Mouse (Mus musculus) midbrain, postnatal 0 days (tissue): Measurements from ENCODE around the gene Cdan1. TPM values are rescaled to one million over a fixed set of nuclear protein-coding genes. Genes with fewer than 3 reads are reported as not detected.

Experiments used
- ATAC-seq: fragments of 200-750 bp; cut with Nextera tagmentation; 2 replicates; pipeline ENCODE4 v1.8.0; 2017; ENCODE audit warnings: moderate number of reproducible peaks, mild to moderate bottlenecking, moderate TSS enrichment, moderate library complexity; ENCODE audit not compliant: low FRiP score
- DNase-seq: peaks from one replicate; pipeline ENCODE4 v3.0.0-alpha.2; 2015; ENCODE audit warnings: low spot score
- H3K27ac ChIP-seq: fragments of 300-500 bp; sonication (generic); 2 replicates; pipeline ENCODE4 v1.5.1; 2014; ENCODE audit warnings: low read depth, mild to moderate bottlenecking, low read length, mixed read lengths
- H3K27me3 ChIP-seq: fragments of 300-500 bp; sonication (generic); 2 replicates; pipeline ENCODE4 v1.6.1; 2014; ENCODE audit warnings: low read length, control low read depth, mixed read lengths; ENCODE audit not compliant: insufficient read depth
- H3K36me3 ChIP-seq: fragments of 300-500 bp; sonication (generic); 2 replicates; pipeline ENCODE4 v1.6.1; 2014; ENCODE audit warnings: low read length, control low read depth, mixed read lengths; ENCODE audit not compliant: insufficient read depth
- H3K4me1 ChIP-seq: fragments of 300-500 bp; sonication (generic); 2 replicates; pipeline ENCODE4 v1.6.1; 2014; ENCODE audit warnings: mild to moderate bottlenecking, control low read depth, antibody characterized with exemption, low read length, mixed read lengths; ENCODE audit not compliant: insufficient read depth
- H3K4me2 ChIP-seq: fragments of 300-500 bp; sonication (generic); 2 replicates; pipeline ENCODE4 v1.6.1; 2014; ENCODE audit warnings: low read depth, mild to moderate bottlenecking, low read length, mixed read lengths; ENCODE audit not compliant: poor library complexity, severe bottlenecking
- H3K4me3 ChIP-seq: fragments of 300-500 bp; sonication (generic); 2 replicates; pipeline ENCODE4 v1.5.1; 2014; ENCODE audit warnings: low read depth, mild to moderate bottlenecking, low read length, moderate library complexity
- H3K9ac ChIP-seq: fragments of 300-500 bp; sonication (generic); replicated peaks from 2 replicates; pipeline ENCODE4 v1.6.1; 2014; ENCODE audit warnings: mild to moderate bottlenecking, low read length, moderate library complexity, mixed read lengths; ENCODE audit not compliant: poor library complexity, severe bottlenecking
- H3K9me3 ChIP-seq: fragments of 300-500 bp; sonication (generic); 2 replicates; pipeline ENCODE4 v1.6.1; 2016; ENCODE audit warnings: low read length, control low read depth
- CTCF ChIP-seq: IDR thresholded peaks from 2 replicates; pipeline ENCODE4 v1.5.1; 2016; ENCODE audit warnings: antibody characterized with exemption, mild to moderate bottlenecking
- WGBS: fragments of 180-500 bp; shearing (Covaris S2); extraction: QIAGEN DNeasy Blood & Tissue Kit; methylation state at CpG from one replicate; pipeline ENCODE4 v1.1.7; 2014; 5-methylcytosine and 5-hydroxymethylcytosine counted together
- polyA plus RNA-seq: library from polyadenylated mRNA; unstranded; fragments of >200 nt; fragmentation: Nextera tagmentation; extraction: Ambion mirVana; gene quantifications from 2 replicates; pipeline ENCODE4 v1.2.1, GENCODE M21; 2015
- total RNA-seq: library from RNA; depleted of rRNA; stranded (reverse); fragments of >200 nt; gene quantifications from 2 replicates; pipeline ENCODE4 v1.2.3, GENCODE M21; 2014

The Cdan1 gene
- total and polyA plus RNA-seq, 2 experiments from 2014 or later: 6.3 to 26.6 TPM

GRCm38 (mm10) chr2:120723621-120724020, 126.3 kb downstream of the Cdan1 start:
- WGBS: 78% methylated on average over 4 of the region's 4 CpGs

GRCm38 (mm10) chr2:120722491-120722890, 127.4 kb downstream of the Cdan1 start:
- Histone ChIP-seq H3K4me2 (no peak overlapping the region), H3K27me3 (no peaks in the 10 kb centered on the region), H3K4me1 (no peaks in the 10 kb centered on the region), H3K27ac (no peak overlapping the region), H3K36me3 (peaks cover 77% of the 10 kb centered on the region), H3K9me3 (no peaks in the 10 kb centered on the region), H3K4me3 (no peak overlapping the region), H3K9ac (no peak overlapping the region)
- DNase-seq: no peak
- no peak for TF ChIP-seq CTCF
- no peak for ATAC-seq
- WGBS: 74% methylated on average over 8 of the region's 8 CpGs

More at GRCm38 (mm10) chr2:120723621-120724020, 126.3 kb downstream of the Cdan1 start:
- no peak overlapping the region for H3K4me3 ChIP-seq
- no peak for TF ChIP-seq CTCF
- H3K4me2 ChIP-seq: no peak overlapping the region
- H3K27me3 ChIP-seq: no peaks in the 10 kb centered on the region
- no peaks in the 10 kb centered on the region for H3K9me3 ChIP-seq
- no peak overlapping the region for H3K9ac ChIP-seq
- H3K27ac ChIP-seq: no peak overlapping the region
- no peak for DNase-seq
- peaks cover 76% of the 10 kb centered on the region for H3K36me3 ChIP-seq
- ATAC-seq: no peak
- no peaks in the 10 kb centered on the region for H3K4me1 ChIP-seq

GRCm38 (mm10) chr2:120721911-120722310, 128.0 kb downstream of the Cdan1 start:
- Histone ChIP-seq H3K27ac (no peak overlapping the region), H3K27me3 (no peaks in the 10 kb centered on the region), H3K4me3 (no peak overlapping the region), H3K9me3 (no peaks in the 10 kb centered on the region), H3K9ac (no peak overlapping the region), H3K36me3 (peaks cover 77% of the 10 kb centered on the region), H3K4me2 (no peak overlapping the region), H3K4me1 (no peaks in the 10 kb centered on the region)
- no peak for TF ChIP-seq CTCF
- no peak for ATAC-seq
- WGBS: 98% methylated on average over 2 of the region's 2 CpGs
- no peak for DNase-seq

GRCm38 (mm10) chr2:120720821-120721220, 129.1 kb downstream of the Cdan1 start:
- WGBS: 95% methylated on average over 6 of the region's 6 CpGs
- H3K36me3 ChIP-seq: peaks cover 70% of the 10 kb centered on the region
- ATAC-seq (no peak), DNase-seq (no peak)
- TF ChIP-seq CTCF: no peak
- H3K9ac ChIP-seq: no peak overlapping the region
- no peak overlapping the region for H3K27ac ChIP-seq
- no peaks in the 10 kb centered on the region for H3K9me3 ChIP-seq
- no peaks in the 10 kb centered on the region for H3K4me1 ChIP-seq
- H3K4me3 ChIP-seq: no peak overlapping the region
- no peaks in the 10 kb centered on the region for H3K27me3 ChIP-seq
- no peak overlapping the region for H3K4me2 ChIP-seq

- TF ChIP-seq CTCF: no peak
- Histone ChIP-seq H3K27ac (no peak overlapping the region), H3K4me1 (no peaks in the 10 kb centered on the region), H3K27me3 (no peaks in the 10 kb centered on the region), H3K4me3 (no peak overlapping the region), H3K36me3 (peaks cover 66% of the 10 kb centered on the region), H3K9ac (no peak overlapping the region), H3K9me3 (no peaks in the 10 kb centered on the region), H3K4me2 (no peak overlapping the region)
- DNase-seq (no peak), ATAC-seq (no peak)
- 95% methylated on average over 8 of the region's 8 CpGs for WGBS
Observed at GRCm38 (mm10) chr2:120718496-120718895, 131.4 kb downstream of the Cdan1 start.

- no peaks in the 10 kb centered on the region for H3K9me3 ChIP-seq
- no peak for TF ChIP-seq CTCF
- ATAC-seq: no peak
- no peak overlapping the region for H3K9ac ChIP-seq
- no peak overlapping the region for H3K27ac ChIP-seq
- no peaks in the 10 kb centered on the region for H3K27me3 ChIP-seq
- WGBS: 98% methylated on average over 3 of the region's 3 CpGs
- H3K4me3 ChIP-seq: no peak overlapping the region
- no peak overlapping the region for H3K4me2 ChIP-seq
- H3K36me3 ChIP-seq: peaks cover 40% of the 10 kb centered on the region
- no peak for DNase-seq
- H3K4me1 ChIP-seq: no peaks in the 10 kb centered on the region
Observed at GRCm38 (mm10) chr2:120713441-120713840, 136.5 kb downstream of the Cdan1 start.
